Mouse (Mus musculus) myocyte (in vitro differentiated cells): ENCODE measurements around the gene Gm42791. TPM values are rescaled to one million over a fixed set of nuclear protein-coding genes. Genes with fewer than 3 reads are reported as not detected.

ENCODE experiments used
- H3K27me3 ChIP-seq: one replicate; pipeline ENCODE4 v1.6.1; 2011; ENCODE audit not compliant: control insufficient read depth, insufficient read depth, insufficient read length
- H3K36me3 ChIP-seq: one replicate; pipeline ENCODE4 v1.6.1; 2011; ENCODE audit not compliant: control insufficient read depth, insufficient read depth
- H3K4me2 ChIP-seq: one replicate; pipeline ENCODE4 v1.6.1; 2011; ENCODE audit warnings: low read depth, control low read depth
- H3K4me3 ChIP-seq: one replicate; pipeline ENCODE4 v1.5.1; 2011; ENCODE audit warnings: mild to moderate bottlenecking, control low read depth, moderate library complexity
- H3K79me2 ChIP-seq: one replicate; pipeline ENCODE4 v1.6.1; 2011; ENCODE audit not compliant: control insufficient read depth, insufficient read depth
- H3ac ChIP-seq: one replicate; pipeline ENCODE4 v1.6.1; 2011; ENCODE audit not compliant: control insufficient read depth, insufficient read length
- CEBPB ChIP-seq: IDR thresholded peaks from 2 replicates; pipeline ENCODE4 v1.6.1; 2011; ENCODE audit warnings: mild to moderate bottlenecking, moderate library complexity; ENCODE audit not compliant: poor library complexity, insufficient read depth, severe bottlenecking
- E2F4 ChIP-seq: IDR thresholded peaks from one replicate; pipeline ENCODE4 v1.6.1; 2011; ENCODE audit warnings: mild to moderate bottlenecking, control low read depth, moderate library complexity; ENCODE audit not compliant: insufficient read depth
- MAX ChIP-seq: IDR thresholded peaks from one replicate; pipeline ENCODE4 v1.6.1; 2011; ENCODE audit warnings: low read depth, mild to moderate bottlenecking, control low read depth
- MYOD1 ChIP-seq, 3 experiments: IDR thresholded peaks; one replicate each; pipeline ENCODE4 v1.6.1; 2011; ENCODE audit warnings: control low read depth in 2 of 3, low read depth in 2 of 3, mild to moderate bottlenecking in 2 of 3, moderate library complexity in 1 of 3; ENCODE audit not compliant: insufficient read length in 2 of 3, control insufficient read depth in 1 of 3
- MYOG ChIP-seq, 3 experiments: IDR thresholded peaks; one replicate each; pipeline ENCODE4 v1.6.1; 2011; ENCODE audit warnings: control low read depth in 2 of 3, low read depth in 2 of 3, mild to moderate bottlenecking in 2 of 3; ENCODE audit not compliant: insufficient read length in 2 of 3, control insufficient read depth in 1 of 3, insufficient read depth in 1 of 3
- POLR2A ChIP-seq: IDR thresholded peaks from one replicate; pipeline ENCODE4 v1.6.1; 2011; ENCODE audit warnings: low read depth, mild to moderate bottlenecking, control low read depth, moderate library complexity; ENCODE audit not compliant: insufficient read length
- POLR2AphosphoS2 ChIP-seq: IDR thresholded peaks from one replicate; pipeline ENCODE4 v1.6.1; 2011; ENCODE audit warnings: low read depth, control low read depth; ENCODE audit not compliant: insufficient read length
- REST ChIP-seq: IDR thresholded peaks from one replicate; pipeline ENCODE4 v1.6.1; 2011; ENCODE audit warnings: mild to moderate bottlenecking, control low read depth, moderate library complexity; ENCODE audit not compliant: insufficient read depth, insufficient read length
- SRF ChIP-seq: IDR thresholded peaks from one replicate; pipeline ENCODE4 v1.6.1; 2011; ENCODE audit warnings: low read depth; ENCODE audit not compliant: control insufficient read depth, insufficient read length
- TCF12 ChIP-seq: IDR thresholded peaks from one replicate; pipeline ENCODE4 v1.6.1; 2011; ENCODE audit warnings: mild to moderate bottlenecking, control low read depth; ENCODE audit not compliant: poor library complexity, insufficient read depth, severe bottlenecking
- TCF3 ChIP-seq: IDR thresholded peaks from one replicate; pipeline ENCODE4 v1.6.1; 2011; ENCODE audit warnings: low read depth, control low read depth; ENCODE audit not compliant: insufficient read length
- USF1 ChIP-seq: IDR thresholded peaks from one replicate; pipeline ENCODE4 v1.6.1; 2011; ENCODE audit warnings: low read depth, mild to moderate bottlenecking, control low read depth, moderate library complexity
- polyA plus RNA-seq: library from polyadenylated mRNA; unstranded; fragments of >200 nt; fragmentation: generic; extraction: Trizol; gene quantifications from one replicate; pipeline ENCODE4 v1.2.1, GENCODE M21; 2012; ENCODE audit warnings: missing spikeins

Gene Gm42791
- polyA plus RNA-seq, 1 experiment, result 0.11 TPM

DNA sequence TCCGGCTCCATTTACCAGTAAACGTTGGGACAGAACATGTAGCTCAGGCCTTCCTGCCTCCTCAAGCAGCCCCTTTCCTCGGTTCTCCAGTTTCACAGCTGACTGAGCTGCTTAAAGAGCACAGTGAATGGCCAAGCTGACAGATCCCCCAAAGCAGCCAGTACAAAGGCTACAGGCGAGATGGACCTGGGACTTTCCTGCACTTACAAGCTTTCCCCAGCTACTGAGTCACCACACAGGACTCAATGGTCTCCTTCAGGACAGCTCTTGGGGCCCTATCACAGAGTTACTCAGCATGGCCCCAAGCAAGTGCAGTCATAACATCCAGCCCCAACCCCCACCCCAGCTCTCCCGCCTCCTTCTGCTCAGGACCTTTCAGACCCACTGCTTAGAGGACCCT is 99.9 kb downstream of the Gm42791 start:
- Histone ChIP-seq H3ac (no peak overlapping the region), H3K4me2 (peak overlapping the region; percentile 92), H3K79me2 (no peaks in the 10 kb centered on the region), H3K27me3 (no peaks in the 10 kb centered on the region), H3K4me3 (no peak overlapping the region), H3K36me3 (peaks cover 19% of the 10 kb centered on the region)
- TF ChIP-seq POLR2A (no peak), TCF12 (no peak), CEBPB (no peak), POLR2AphosphoS2 (no peak), MYOG (IDR thresholded peaks at IDR 0.05; ENCODE audit: control insufficient read depth in 1 of 3, insufficient read depth in 1 of 3, insufficient read length in 2 of 3, low read depth in 2 of 3) (no peak), MYOD1 (IDR thresholded peaks at IDR 0.05; ENCODE audit: control insufficient read depth in 1 of 3, insufficient read length in 2 of 3, low read depth in 2 of 3) (no peak), MAX (no peak), REST (no peak), SRF (no peak), E2F4 (no peak)

DNA sequence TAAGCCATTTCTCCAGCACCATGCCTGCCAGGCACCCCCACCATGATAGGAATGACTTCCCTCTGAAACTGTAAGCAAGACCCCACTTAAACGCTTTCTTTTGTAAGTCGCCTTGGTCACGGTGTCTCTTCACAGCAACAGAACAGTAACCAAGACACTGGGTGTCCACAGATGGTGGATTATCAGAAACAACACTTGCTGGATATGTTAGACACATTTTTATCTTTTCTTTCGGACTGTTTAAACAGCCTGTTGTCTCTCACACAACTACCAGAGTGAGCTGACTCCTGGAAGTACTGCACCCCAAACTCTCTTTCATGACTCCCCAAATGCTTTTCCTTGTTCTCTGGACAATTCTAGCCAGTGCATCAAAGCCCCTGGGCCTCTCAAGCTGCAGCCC is 104.7 kb downstream of the Gm42791 start:
- Histone ChIP-seq H3K36me3 (peaks cover 25% of the 10 kb centered on the region), H3ac (no peak overlapping the region)
- TF ChIP-seq MAX, result no peak
- TF ChIP-seq USF1, result no peak
- no peak for TF ChIP-seq E2F4
- TF ChIP-seq POLR2A, result no peak
- TF ChIP-seq TCF3, result no peak
- no peak for TF ChIP-seq SRF
- TF ChIP-seq CEBPB, result no peak
- no peak for TF ChIP-seq MYOG (IDR thresholded peaks at IDR 0.05; ENCODE audit: control insufficient read depth in 1 of 3, insufficient read depth in 1 of 3, insufficient read length in 2 of 3, low read depth in 2 of 3)
- TF ChIP-seq REST, result no peak
- TF ChIP-seq TCF12, result no peak
- no peak for TF ChIP-seq MYOD1 (IDR thresholded peaks at IDR 0.05; ENCODE audit: control insufficient read depth in 1 of 3, insufficient read length in 2 of 3, low read depth in 2 of 3)
- TF ChIP-seq POLR2AphosphoS2, result no peak

DNA sequence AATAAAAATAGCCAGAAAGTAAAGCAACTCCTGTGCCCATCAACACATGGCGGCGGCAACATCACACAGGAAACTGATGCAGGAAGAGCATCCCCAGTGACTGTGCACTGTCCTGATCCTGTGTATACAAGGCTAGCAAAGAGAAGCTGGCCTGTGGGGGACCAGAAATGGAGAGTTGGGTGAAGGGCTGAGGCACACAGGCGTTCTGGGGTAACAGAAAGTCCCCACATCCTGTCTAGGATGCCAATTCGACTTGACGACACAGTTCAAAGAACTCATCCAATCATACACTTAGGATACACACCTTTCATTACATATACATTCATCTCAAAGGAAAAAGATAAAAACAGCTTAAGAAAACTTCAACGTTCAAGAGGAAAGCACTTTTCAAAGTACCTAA is 106.9 kb downstream of the Gm42791 start:
- no peak overlapping the region for H3K4me2 ChIP-seq
- no peak overlapping the region for H3ac ChIP-seq
- H3K79me2 ChIP-seq, result no peaks in the 10 kb centered on the region
- H3K27me3 ChIP-seq, result no peaks in the 10 kb centered on the region
- H3K4me3 ChIP-seq, result no peak overlapping the region
- H3K36me3 ChIP-seq, result peaks cover 22% of the 10 kb centered on the region
- TF ChIP-seq MYOD1 (IDR thresholded peaks at IDR 0.05; ENCODE audit: control insufficient read depth in 1 of 3, insufficient read length in 2 of 3, low read depth in 2 of 3) (no peak), POLR2AphosphoS2 (no peak), TCF12 (no peak), POLR2A (no peak), TCF3 (no peak), SRF (no peak), MYOG (IDR thresholded peaks at IDR 0.05; ENCODE audit: control insufficient read depth in 1 of 3, insufficient read depth in 1 of 3, insufficient read length in 2 of 3, low read depth in 2 of 3) (no peak), CEBPB (no peak), E2F4 (no peak), USF1 (no peak), MAX (no peak), REST (no peak)

More for the DNA sequence above, 104.7 kb downstream of the Gm42791 start:
- no peaks in the 10 kb centered on the region for H3K79me2 ChIP-seq
- H3K27me3 ChIP-seq, result no peaks in the 10 kb centered on the region
- H3K4me3 ChIP-seq, result no peak overlapping the region
- H3K4me2 ChIP-seq, result no peak overlapping the region

DNA sequence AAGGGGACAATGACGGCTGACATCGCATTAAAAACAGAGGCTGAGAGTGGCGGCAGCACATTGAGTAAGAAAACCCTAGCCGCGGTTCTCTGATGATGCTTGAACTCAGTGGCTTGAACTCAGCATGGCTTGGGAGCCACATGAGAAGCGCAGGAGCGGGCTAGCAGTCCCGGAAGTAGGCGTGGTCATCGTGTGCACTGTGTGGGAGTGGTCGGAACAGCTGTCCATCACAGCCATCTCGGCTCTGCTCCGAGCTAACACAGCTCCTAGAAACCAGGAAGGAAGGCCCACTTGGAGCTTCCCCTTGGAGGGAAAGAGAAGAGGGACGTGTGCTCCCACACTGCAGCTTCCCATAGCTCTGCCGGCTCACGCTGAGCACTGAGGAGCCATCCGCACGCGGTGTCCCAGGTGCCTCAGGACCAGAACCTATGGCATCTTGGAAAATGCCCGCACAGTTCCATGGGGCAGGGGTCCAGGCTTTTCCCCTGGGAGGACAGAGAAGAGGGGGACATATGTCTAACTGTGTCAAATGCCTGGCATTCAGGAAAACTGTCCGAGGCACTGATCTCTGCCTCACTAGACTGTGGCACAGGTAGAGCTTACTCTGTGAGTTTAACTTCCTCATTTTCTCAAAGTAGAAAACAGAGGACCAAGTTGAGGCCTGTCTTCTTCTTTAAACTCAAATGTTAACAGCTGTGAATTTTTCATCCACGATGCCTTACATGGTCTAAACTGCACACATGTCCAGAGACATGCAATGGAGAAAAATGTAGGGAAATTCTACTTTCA is 108.9 kb downstream of the Gm42791 start:
- no peaks in the 10 kb centered on the region for H3K27me3 ChIP-seq
- no peak for TF ChIP-seq TCF12
- TF ChIP-seq USF1, result no peak
- TF ChIP-seq MYOG (IDR thresholded peaks at IDR 0.05; ENCODE audit: control insufficient read depth in 1 of 3, insufficient read depth in 1 of 3, insufficient read length in 2 of 3, low read depth in 2 of 3), result peak in 1 of 3 experiments; percentile 11
- H3K4me3 ChIP-seq, result no peak overlapping the region
- H3K4me2 ChIP-seq, result no peak overlapping the region
- H3ac ChIP-seq, result no peak overlapping the region
- H3K79me2 ChIP-seq, result no peaks in the 10 kb centered on the region
- peaks cover 11% of the 10 kb centered on the region for H3K36me3 ChIP-seq

GRCm38 (mm10) chr5:148883671-148884070 is 111.3 kb downstream of the Gm42791 start:
- peaks cover 6% of the 10 kb centered on the region for H3K36me3 ChIP-seq

More at GRCm38 (mm10) chr5:148883671-148884070, 111.3 kb downstream of the Gm42791 start:
- no peaks in the 10 kb centered on the region for H3K27me3 ChIP-seq
- H3K79me2 ChIP-seq, result no peaks in the 10 kb centered on the region
- no peak overlapping the region for H3ac ChIP-seq
- TF ChIP-seq MYOD1 (IDR thresholded peaks at IDR 0.05; ENCODE audit: control insufficient read depth in 1 of 3, insufficient read length in 2 of 3, low read depth in 2 of 3) (no peak), POLR2A (no peak), CEBPB (no peak), SRF (no peak), MAX (no peak), REST (no peak), TCF3 (no peak), E2F4 (no peak), MYOG (IDR thresholded peaks at IDR 0.05; ENCODE audit: control insufficient read depth in 1 of 3, insufficient read depth in 1 of 3, insufficient read length in 2 of 3, low read depth in 2 of 3) (no peak)
- no peak overlapping the region for H3K4me2 ChIP-seq
- no peak overlapping the region for H3K4me3 ChIP-seq
